Mouse (Mus musculus): ENCODE data around the gene Rbfox1.
A peak's percentile ranks its signal among the peaks of the same experiment; 100 is the strongest.

Gene Rbfox1

DNA sequence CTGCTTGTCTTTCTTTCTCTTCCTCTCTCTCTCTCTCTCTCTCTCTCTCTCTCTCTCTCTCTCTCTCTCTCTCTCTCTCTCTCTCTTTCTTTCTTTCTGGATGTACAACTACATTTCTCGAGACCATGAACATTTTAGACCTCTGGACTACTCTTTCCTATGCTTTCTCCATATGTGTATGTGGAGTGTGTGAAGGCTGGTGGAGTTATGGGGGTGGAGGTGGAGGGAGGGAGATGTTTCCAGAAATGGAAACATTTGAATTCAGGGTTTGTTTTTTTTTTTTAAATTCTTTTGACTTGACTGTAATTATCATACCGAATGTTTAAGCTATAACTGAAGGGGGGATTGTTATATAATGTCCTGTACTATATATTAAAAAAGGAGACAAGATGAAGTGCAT is 1338.1 kb downstream of the Rbfox1 start:
- DNase-seq (ENCODE audit: low read depth, low spot score) = no peak

DNA sequence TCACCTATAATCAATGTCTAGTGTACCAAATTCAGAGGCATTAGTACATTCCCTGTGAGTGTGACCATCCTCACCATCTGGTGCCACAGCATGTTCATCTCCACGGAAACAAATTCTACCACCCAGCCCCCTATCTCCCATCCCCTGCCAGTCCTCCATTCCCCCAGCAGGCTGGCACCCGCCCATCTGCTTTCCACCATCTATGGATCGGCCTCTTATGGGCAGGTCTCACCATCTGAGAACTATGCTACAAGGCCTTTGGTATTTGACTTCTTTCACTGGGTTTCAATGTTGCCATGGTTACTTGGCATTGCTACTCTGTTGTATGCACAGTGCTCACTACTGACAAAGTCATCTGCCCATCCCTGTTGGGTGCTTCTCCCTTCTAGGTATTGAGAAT is 1340.8 kb downstream of the Rbfox1 start:
- no peak for DNase-seq (ENCODE audit: low read depth, low spot score)

DNA sequence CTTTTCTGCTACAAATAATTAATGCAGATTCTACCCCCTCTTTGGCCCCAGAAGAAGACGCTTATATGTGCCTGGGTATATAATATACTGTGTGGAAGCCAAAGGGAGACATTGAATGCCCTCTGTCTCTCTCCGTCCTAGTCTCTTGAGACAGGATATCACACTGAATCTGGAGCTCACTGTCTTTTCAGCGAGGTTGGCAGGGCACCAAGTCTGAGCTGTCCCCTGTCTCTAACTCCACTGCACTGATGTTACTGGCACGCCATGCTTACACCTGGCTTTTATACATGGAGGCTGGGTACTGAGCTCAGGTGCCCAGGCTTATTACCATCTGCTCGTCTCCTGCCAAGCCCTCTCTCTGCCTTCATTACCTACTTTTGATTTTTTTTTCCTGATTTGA is 1343.1 kb downstream of the Rbfox1 start:
- no peak for DNase-seq (ENCODE audit: low read depth, low spot score)

DNA sequence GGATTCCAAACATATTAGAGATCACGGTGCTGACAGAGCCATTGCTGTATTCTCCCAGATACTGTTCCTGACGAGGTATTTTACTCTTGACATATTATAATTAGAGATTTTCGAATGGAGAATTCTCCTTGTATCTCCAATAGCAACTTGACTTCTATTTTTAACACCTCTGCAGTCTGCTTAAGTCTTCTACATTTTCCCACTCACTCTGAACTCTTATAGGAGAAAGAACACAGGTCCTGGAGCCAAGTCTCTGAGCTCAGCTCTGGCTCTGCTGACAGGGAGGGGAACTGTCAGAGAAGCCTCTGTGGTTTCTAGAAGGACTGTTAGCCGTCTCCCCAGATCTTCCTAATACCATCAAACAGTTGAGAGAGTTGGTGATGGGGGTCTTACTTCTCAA is 1344.1 kb downstream of the Rbfox1 start:
- DNase-seq (ENCODE audit: low read depth, low spot score) = no peak

DNA sequence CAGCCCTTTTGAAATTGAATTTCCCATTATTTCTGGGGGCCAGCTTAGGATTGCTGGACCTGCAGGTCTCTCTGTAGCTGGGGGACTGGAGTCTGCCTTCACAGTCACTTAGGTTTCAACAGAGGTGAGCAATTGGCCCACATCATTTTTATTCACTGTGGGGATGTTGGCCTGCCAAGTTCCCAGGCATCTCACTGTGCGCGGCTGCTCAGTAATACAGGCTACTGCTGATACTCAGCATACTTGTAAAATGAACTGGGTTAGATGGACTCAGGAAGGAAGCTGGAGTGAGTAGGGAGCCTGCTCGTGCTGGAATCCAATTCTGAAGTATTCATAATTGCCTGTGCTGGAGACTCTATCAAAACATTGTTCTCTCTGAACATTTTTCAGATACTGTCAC is 1356.5 kb downstream of the Rbfox1 start:
- no peak for DNase-seq (ENCODE audit: low read depth, low spot score)

DNA sequence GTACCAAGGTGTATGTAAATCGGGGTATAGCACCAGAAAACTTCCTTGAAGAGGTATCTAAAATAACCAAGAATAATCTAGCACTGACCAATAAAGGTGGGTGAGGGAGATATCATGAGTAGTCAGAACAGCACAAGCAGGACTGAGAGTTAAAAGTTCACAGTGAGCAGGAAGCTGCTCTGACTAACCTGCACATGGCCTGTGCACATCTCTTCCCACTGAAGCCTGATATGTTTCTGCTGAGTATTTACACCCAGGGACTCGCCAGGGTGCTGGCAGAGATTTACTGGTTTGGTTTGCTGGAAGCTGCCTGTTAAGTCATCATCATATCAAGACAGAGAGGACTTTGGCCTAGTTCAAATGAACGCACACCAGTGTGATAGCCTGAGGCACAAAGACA is 1357.3 kb downstream of the Rbfox1 start:
- no peak for DNase-seq (ENCODE audit: low read depth, low spot score)

DNA sequence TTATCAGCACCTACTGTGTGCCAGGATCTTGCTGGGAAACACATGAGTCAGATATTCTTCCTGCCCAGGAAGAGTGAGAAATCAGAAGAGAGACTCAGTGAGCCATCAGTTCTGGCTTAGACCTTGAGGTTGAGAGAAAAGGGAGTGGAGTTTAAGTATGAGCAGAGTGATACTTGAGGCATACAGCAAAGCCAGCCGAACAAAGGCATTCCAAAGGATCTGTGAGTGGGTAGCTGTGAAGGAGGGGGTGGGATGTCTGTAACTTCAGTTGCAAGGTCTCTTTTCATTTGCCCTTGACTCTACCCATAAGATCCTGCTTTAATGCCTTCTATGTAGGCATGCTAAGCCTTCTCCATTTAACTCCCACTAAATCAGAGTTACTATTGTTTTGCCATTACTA is 1359.2 kb downstream of the Rbfox1 start:
- DNase-seq (ENCODE audit: low read depth, low spot score) = no peak

DNA sequence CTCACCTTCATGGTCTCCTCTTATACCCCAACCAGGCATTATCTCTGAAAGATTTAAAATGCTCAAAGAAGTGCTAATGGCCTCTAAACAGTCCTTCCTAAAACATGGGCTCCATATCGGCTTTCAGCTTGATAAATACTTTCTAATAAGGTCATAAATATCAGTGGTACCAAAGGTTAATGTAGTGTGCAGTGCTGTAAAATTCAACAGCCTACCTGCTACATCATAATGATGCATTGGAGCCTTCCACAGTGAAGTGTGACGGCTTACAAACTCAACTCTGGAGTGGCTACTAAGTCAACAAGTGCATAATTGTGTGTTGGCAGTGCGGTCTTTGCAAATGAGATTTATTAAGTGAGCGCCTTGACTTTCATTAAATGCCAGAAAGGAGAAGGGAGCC is 1366.5 kb downstream of the Rbfox1 start:
- DNase-seq (ENCODE audit: low read depth, low spot score) = no peak

DNA sequence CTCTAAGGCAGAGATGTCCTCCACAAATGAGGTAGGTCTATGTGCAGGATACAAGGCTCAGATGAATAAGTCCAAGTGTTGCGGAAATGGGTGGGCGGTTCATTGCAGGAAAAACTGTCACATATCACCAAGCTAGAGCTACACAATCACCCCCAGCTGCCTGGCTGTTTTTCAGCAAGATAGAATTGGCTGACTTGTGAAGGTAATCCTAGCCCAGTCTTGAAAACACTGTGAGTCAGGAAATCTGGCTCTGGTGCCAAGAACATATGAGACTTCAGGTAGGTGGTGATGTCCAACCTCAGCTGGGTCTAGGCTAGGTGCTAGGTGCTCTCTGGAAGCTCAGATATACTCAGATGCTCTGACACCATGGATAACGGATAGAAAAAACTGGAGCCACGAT is 1372.2 kb downstream of the Rbfox1 start:
- DNase-seq (ENCODE audit: low read depth, low spot score) = no peak

DNA sequence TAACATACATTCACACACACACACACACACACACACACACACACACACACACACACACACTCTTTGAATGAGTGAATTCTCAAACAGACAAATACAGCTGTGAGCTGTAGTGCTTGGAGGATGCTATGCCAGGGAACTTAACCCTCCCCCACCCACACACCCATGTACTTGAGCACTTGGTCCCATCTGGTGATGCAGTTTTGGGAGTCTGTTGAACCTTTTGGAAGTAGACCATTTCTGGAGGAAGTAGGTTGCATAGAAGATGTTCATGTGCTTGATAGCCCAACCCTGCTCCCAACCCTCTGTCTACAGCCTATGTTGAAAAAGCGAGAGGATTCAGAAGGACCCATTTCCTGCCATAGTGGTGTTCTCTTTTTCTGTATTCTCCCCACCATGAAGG is 1378.1 kb downstream of the Rbfox1 start:
- no peak for DNase-seq (ENCODE audit: low read depth, low spot score)

DNA sequence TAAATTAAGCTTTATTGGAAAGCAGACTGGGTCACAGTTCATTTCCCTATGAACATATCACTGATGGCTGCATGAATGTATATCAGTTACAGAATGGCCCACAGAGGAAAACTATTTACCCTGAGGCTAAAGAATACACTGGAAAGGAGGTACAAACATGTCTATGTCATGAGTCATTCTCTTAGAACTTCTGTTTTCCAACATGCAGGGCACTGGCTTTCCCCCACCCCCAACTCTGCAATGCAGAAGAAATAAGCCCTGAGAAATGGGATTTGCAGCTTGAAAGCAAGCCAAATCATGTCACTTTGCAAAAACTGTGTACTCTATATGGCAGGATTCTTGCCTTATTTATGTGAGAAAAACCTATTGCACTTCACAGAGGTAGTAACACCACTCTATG is 1380.6 kb downstream of the Rbfox1 start:
- peak; percentile 92 for DNase-seq (ENCODE audit: low read depth, low spot score)

DNA sequence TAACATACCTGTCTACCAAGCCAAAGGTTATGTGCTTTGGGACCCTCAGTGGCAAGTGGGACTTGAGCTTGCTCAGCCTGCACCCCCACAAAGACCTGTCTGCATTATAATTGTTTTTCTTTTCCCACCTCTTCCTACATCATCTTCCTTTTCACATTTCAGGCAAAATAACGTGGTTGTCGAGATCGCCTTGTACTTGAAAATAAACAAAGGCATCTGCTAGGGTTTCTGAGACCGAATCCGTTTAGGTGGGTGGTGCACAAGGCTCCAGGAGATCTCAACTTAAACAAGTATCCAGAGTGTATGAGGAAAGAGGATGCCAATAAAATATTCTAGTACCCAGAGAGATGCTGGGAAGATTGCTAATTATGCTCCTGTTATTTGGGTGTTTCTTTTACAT is 1390.3 kb downstream of the Rbfox1 start:
- DNase-seq (ENCODE audit: low read depth, low spot score) = no peak

DNA sequence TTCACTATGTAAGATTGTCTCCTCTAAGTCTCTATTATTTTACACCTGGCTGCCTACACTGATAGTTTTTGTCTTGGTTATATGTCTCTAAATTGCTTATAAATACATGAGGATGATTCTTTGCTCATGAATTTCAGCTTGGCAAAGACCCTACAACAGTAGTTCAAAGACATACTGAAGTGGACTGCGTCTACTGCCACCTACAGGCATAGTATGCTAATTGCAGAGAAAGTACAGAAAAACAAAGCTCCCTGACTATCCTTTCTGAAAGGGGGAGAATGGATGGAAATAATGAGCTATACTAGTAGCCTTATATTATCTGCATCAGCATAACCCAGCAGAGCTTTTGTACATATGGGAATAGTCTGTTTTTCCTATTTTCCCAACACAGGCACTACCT is 1390.7 kb downstream of the Rbfox1 start:
- DNase-seq (ENCODE audit: low read depth, low spot score) = peak; percentile 55

DNA sequence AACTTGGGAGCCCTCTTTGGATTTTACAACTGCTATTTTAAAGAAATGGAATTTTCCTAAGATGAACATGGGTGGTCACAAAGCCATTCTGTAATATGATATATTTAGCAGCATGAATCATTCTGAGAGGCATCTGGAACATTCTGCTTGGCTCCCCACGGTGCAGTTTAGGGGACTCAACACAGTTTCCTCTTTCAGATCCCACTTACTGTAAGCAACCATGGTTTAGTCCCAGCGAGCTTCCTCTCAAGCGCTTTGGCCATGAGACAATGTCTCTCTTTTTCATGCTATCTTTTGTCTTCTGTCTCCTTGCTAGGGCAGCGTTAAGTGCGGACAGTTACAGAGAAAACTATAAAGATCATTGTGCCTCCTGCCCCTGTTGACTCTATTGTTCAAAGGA is 1394.4 kb downstream of the Rbfox1 start:
- DNase-seq (ENCODE audit: low read depth, low spot score) = peak; percentile 49

DNA sequence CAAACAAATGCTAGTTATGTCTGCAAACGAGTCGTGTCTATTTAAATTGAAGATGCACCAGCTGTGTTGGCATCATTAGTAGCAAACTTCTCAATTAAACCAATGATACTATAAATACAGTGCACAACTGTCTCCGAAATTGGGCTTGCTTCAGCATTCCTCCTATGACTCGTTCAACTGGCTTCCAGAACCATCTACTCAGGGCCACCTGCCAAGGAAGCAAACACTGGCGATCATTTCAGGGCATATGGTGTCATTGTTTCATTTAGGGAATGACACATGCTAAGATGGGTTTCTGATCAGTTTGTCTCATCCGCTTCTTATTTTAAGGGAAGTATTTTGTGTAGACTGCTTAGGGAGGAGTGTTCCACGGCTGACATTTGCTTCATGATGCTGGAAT is 1397.1 kb downstream of the Rbfox1 start:
- DNase-seq (ENCODE audit: low read depth, low spot score) = peak; percentile 84

DNA sequence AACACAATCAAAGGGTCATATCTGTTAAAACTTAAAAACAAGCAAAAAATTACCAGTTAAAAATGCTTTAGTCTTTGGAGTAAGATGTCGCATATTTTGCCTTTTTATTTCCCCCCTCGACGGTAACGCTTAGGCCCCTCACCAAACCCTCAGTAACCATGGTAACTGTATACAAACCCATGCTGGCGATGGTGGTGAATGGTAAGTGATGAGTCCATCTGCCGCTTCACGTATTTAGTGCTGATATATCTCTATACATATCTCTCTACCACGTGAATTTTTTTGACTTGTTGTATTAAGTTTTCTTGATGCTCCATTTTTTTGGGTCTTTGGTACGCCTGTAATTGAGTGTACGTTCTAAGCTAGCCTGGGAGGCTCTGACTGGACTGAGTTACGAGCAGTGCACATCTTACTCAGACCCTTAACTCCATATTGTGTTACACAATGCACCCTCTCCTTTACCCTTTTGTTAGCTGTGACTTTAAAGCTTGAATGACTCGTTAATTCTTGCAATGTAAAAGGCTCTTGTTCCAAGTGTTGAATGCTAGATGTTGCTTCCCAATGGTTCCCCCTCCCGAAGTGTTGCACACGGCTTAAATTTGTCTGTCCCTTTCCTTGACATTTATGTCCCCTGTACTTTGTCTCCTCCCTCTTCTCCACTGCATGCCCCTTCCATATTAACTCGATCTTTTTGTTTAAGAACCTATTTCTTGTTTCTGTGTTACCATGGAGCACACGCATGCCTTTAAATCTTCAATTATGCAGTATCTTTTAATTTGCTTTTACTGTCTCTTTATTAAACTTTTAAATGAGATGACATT is 1408.0 kb downstream of the Rbfox1 start:
- no peak for DNase-seq (ENCODE audit: low read depth, low spot score)

DNA sequence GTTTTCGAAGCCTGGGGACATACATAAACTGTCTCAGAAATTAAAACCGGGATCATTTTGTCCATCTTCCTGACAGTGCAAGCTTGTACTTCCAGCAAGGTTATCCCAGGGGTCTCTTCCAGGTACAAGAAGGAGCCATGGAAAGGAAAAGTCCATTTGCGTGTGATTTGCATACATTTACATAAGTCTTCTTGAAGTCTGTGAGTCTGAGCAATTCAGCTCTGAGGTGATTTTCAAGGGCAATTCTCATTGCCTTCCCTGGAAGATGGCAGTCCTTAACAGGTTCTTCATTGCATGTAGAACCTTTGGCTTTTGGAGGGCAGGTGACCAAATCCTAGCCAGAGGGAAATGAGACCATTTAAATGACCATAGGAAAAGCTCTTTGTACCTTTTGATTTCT is 1417.3 kb downstream of the Rbfox1 start:
- DNase-seq (ENCODE audit: low read depth, low spot score) = no peak

DNA sequence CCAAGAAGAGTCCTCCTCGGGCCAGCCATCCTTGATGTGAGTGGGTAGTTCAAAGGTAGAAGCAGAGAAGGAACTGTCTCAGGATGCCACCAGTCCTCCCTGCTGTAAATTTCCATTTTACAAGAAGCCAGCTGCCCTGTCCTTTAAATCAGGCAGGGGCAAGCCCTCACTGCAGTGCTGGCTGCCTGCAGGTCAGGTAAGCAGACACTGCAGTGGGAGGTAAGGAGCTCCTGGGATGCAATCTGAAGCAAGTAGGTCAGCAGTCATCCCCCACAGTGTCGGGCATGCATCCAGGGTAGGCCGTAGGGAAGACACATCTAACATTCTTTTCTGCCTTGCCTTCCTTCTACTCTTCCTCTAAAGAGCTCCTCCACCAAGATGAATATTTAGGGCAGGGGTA is 1444.0 kb downstream of the Rbfox1 start:
- DNase-seq (ENCODE audit: low read depth, low spot score) = no peak

DNA sequence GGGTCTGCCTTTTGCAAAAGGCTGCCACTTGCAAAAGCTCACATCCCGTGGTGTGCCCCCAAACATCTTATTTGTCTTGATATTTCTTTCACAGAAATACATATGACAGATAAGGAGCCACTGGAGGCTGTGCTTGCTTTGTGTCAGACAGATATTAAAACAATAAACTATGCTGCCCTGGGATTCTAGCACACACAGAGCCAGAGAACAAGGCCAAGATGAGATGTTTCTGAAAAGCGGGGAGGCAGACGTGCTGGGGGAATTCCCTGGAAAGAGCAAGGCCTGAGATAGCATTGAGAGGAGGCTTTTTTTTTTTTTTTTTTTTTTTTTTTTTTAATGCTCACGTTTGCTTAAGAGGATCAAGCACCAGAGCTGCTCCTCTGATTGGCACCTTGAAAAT is 1456.0 kb downstream of the Rbfox1 start:
- no peak for DNase-seq (ENCODE audit: low read depth, low spot score)

DNA sequence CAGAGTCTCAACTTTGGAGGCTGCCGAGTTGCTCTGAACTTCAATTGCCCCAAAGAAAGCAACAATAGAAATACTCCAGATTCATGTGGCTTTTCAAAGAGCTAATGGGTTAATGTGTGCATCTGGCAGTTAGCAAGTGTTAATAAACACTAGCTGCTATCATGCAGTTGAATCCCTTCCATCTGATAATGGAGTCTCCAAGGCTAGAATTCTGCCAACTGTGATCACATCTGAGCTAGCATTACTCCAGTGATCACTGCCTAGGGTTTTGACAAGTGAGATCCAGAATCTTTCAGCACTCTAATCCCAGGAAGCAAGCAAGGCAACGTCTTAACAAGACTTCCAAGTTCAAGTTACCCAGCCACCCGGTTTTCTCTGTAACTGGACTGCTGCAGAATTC is 1460.1 kb downstream of the Rbfox1 start:
- DNase-seq (ENCODE audit: low read depth, low spot score) = no peak

DNA sequence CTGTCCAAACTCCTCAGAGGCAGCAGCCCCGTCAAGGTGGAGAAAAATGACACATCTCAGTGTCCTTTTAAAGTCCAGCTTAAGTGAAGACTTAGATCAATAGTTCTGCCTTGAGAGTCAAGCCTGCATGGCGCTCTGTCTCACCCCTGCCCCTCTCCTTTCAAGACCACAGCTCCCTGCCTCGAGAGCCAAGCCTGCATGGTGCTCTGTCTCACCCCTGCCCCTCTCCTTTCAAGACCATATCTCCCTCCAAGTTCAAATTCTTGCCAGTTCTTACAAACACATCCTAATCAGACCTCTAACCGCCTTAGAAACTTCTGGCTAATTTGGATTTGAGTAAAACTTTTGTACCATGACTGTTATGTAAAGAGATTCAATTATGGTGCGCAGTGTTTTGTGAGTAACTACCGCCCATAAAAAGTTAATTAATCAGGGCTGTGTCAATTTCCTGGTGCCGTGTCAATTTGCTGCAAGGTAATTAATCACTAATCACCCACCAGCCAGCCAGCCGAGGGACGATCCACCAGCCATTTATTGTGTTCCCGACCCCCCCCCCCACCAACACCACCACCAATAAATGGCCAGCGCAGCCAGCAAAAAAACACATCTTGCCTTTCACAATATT is 1461.0 kb downstream of the Rbfox1 start:
- no peak for DNase-seq (ENCODE audit: low read depth, low spot score)

DNA sequence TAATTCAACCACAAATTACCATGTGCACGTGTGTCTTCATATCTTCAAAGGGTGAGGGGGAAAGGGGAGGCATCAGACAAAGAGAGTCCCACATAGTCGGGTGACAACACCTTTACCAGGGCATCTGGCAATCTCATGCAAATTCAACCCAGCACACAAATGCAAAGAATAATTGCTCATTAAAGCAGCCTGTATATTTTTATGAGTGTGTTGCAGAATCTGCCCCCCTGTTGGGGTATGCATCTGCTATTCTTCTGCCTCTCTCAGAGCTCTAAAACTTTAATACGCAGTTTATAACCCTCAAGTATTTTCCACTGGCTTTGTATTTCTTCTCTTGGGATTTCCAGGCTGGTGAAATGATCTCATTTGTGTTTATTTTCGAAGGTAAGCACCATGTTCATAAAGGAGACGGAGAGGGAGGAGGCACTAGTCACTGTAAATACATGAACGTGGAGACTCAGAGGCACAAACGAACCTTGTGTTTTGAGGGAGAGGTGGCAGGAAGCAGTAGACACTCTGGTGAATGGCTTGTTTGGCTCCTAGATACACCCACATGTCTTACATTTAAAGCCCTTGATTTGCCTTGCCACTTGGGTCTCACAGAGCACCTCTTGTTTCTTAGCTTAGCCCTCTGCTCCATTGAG is 1462.5 kb downstream of the Rbfox1 start:
- no peak for DNase-seq (ENCODE audit: low read depth, low spot score)

DNA sequence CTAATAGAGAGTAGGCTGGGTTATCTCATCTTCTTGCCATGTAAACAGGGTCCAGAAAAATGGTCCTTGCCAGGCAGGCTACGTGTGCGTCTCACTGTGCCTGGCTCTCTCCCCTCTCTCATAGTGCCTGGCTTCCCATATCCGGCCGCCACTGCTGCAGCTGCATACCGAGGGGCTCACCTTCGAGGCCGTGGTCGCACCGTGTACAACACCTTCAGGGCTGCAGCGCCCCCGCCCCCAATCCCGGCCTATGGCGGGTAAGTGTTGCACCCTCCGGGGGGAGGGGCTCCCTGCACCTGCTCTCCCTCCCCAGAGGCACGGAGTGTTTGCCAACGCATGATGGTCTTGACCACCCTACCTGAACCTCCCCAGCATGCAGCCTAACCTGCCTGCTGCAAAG is 1467.7 kb downstream of the Rbfox1 start:
- DNase-seq (ENCODE audit: low read depth, low spot score) = no peak

All from 3T3-L1 (cell line).